Mouse (Mus musculus): Measurements from ENCODE around the gene Dcbld1. TPM values are rescaled to one million over a fixed set of nuclear protein-coding genes. Genes with fewer than 3 reads are reported as not detected.

The Dcbld1 gene
- 4.2 TPM for polyA plus RNA-seq (2012; fragmentation: generic; extraction: Trizol)

DNA sequence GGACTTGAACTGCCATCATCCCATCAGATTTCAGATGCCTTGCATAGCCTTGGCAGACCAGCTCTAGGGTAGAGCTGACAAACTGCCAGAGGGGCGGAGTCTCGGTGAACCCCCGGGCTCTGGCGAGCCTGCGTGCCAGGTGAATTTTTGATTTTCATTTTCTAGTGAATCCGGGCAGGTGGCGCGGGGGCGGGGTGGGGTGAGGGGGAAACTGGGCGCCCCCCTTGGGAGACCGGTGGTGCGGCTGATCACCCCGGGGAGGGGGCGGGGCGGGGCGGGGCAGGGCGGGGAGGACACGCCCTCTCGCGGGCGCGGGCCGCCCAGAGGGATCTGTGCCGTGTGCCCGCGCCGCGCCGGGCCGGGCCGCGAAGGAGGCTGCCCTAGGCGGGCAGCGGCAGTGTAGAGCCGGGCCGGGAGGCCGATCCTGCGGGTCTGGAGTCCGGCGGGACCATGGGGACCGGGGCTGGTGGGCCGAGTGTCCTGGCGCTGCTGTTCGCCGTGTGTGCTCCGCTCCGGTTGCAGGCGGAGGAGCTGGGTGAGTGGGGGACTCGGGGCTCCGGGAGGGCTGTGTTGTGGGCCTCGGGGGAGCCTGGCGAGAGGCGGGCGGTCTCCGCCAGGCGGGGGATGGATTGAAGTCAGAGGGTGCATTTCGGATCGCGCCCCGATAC is at the start of gene Dcbld1:
Gene Dcbld1, plus strand, starts transcription at position 319 of the 668 bp plus-strand sequence.
- H3K79me2 ChIP-seq (ENCODE audit: control insufficient read depth, insufficient read depth): no peaks in the 10 kb centered on the region
- H3ac ChIP-seq (ENCODE audit: control insufficient read depth, insufficient read length): peak within 1 kb of the TSS; percentile 66
- no peaks in the 10 kb centered on the region for H3K36me3 ChIP-seq (ENCODE audit: control insufficient read depth, insufficient read depth)
- TF ChIP-seq E2F4 (IDR thresholded peaks at IDR 0.05; ENCODE audit: insufficient read depth) (no peak), MYOD1 (IDR thresholded peaks at IDR 0.05; ENCODE audit: control insufficient read depth in 1 of 3, insufficient read length in 2 of 3, low read depth in 2 of 3) (peak in 1 of 3 experiments; percentile 9), TCF12 (IDR thresholded peaks at IDR 0.05; ENCODE audit: insufficient read depth, poor library complexity, severe bottlenecking) (no peak), POLR2A (IDR thresholded peaks at IDR 0.05; ENCODE audit: insufficient read length, low read depth) (peak; percentile 67), TCF3 (IDR thresholded peaks at IDR 0.05; ENCODE audit: insufficient read length, low read depth) (no peak), REST (IDR thresholded peaks at IDR 0.05; ENCODE audit: insufficient read depth, insufficient read length) (no peak), MYOG (IDR thresholded peaks at IDR 0.05; ENCODE audit: control insufficient read depth in 1 of 3, insufficient read depth in 1 of 3, insufficient read length in 2 of 3, low read depth in 2 of 3) (no peak), CEBPB (IDR thresholded peaks at IDR 0.05; ENCODE audit: insufficient read depth, poor library complexity, severe bottlenecking) (no peak), MAX (IDR thresholded peaks at IDR 0.05; ENCODE audit: low read depth) (no peak)
- peak within 1 kb of the TSS; percentile 63 for H3K4me3 ChIP-seq
- H3K27me3 ChIP-seq (ENCODE audit: control insufficient read depth, insufficient read depth, insufficient read length): no peaks in the 10 kb centered on the region
- peak within 1 kb of the TSS; percentile 75 for H3K4me2 ChIP-seq (ENCODE audit: low read depth)

DNA sequence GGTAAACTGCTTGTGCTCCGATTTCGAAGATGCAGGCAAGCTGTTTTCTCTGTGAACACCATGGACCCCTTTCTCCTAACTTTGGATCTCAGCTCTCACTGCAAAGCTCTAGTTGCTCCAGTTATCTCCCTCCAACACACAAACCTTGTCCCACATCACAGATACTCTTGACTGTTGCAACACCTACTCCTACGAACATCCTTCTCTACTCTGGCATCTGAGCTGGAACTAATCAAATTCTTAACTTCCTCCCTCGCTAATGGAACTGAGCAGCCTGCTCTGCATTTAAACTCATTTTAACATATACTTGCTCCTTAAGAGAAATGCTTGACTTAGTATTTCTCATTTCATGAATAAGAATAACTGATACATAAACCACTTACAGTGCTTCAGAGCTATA is 47.5 kb upstream of the Dcbld1 start:
- H3K27me3 ChIP-seq (ENCODE audit: control insufficient read depth, insufficient read depth, insufficient read length): no peaks in the 10 kb centered on the region
- H3K79me2 ChIP-seq (ENCODE audit: control insufficient read depth, insufficient read depth): no peaks in the 10 kb centered on the region
- H3K4me2 ChIP-seq (ENCODE audit: low read depth): no peak overlapping the region
- no peak overlapping the region for H3ac ChIP-seq (ENCODE audit: control insufficient read depth, insufficient read length)
- no peaks in the 10 kb centered on the region for H3K36me3 ChIP-seq (ENCODE audit: control insufficient read depth, insufficient read depth)
- no peak for TF ChIP-seq SRF (IDR thresholded peaks at IDR 0.05; ENCODE audit: control insufficient read depth, insufficient read length, low read depth)
- no peak for TF ChIP-seq E2F4 (IDR thresholded peaks at IDR 0.05; ENCODE audit: insufficient read depth)
- no peak for TF ChIP-seq POLR2AphosphoS2 (IDR thresholded peaks at IDR 0.05; ENCODE audit: insufficient read length, low read depth)
- no peak for TF ChIP-seq MAX (IDR thresholded peaks at IDR 0.05; ENCODE audit: low read depth)
- TF ChIP-seq MYOG (IDR thresholded peaks at IDR 0.05; ENCODE audit: control insufficient read depth in 1 of 3, insufficient read depth in 1 of 3, insufficient read length in 2 of 3, low read depth in 2 of 3): no peak
- TF ChIP-seq MYOD1 (IDR thresholded peaks at IDR 0.05; ENCODE audit: control insufficient read depth in 1 of 3, insufficient read length in 2 of 3, low read depth in 2 of 3): no peak
- TF ChIP-seq REST (IDR thresholded peaks at IDR 0.05; ENCODE audit: insufficient read depth, insufficient read length): no peak
- TF ChIP-seq TCF12 (IDR thresholded peaks at IDR 0.05; ENCODE audit: insufficient read depth, poor library complexity, severe bottlenecking): no peak
- no peak for TF ChIP-seq CEBPB (IDR thresholded peaks at IDR 0.05; ENCODE audit: insufficient read depth, poor library complexity, severe bottlenecking)
- H3K4me3 ChIP-seq: no peak overlapping the region

DNA sequence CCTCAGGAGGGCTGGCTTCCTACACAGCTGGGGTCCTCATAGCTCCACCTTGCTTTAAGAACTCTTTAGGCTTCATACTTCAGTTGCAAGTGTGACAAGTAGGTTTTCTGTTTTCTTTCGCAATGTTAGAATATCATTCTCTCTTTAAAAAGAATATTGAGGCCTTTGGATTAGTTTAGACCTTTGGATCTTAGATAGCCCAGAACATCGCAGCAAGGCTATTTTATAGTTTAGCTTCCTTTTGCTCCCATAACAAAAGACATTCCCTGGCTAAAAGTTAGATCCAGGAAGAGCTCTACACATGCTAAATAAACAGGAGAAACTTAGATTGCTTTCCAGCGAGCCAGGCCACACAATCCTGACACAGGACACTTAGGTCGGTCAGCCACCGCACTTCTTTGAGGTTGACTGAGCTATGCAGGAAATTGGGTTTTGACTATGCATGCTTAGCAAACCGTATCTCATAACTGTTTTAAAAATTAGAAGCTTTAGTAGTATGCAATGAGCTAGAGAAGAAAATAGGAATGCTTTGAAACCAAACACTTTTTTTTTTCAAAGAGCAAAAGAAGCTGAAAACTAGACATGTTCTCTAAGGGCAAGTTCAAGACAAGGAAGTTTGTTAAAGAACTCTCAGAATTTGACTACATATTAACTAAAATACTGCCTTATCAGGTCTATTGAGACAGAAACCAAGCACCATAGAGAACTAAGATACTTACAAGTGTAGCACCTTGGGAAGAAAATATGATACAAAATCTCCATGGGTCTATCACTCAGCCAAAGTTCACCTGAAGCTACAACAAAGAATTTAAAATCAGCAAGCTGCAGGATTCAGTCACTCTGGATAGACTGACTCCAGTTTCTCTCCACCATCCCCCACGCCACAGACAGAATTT is 38.2 kb upstream of the Dcbld1 start, which contains the start of gene Ros1:
Gene Ros1, minus strand, starts transcription at position 288 of the 896 bp plus-strand sequence.
- no peak within 1 kb of the TSS for H3K4me2 ChIP-seq (ENCODE audit: low read depth)
- H3K36me3 ChIP-seq (ENCODE audit: control insufficient read depth, insufficient read depth): no peaks in the 10 kb centered on the region
- H3ac ChIP-seq (ENCODE audit: control insufficient read depth, insufficient read length): no peak within 1 kb of the TSS
- TF ChIP-seq POLR2AphosphoS2 (IDR thresholded peaks at IDR 0.05; ENCODE audit: insufficient read length, low read depth) (no peak), TCF3 (IDR thresholded peaks at IDR 0.05; ENCODE audit: insufficient read length, low read depth) (no peak), CEBPB (IDR thresholded peaks at IDR 0.05; ENCODE audit: insufficient read depth, poor library complexity, severe bottlenecking) (no peak), SRF (IDR thresholded peaks at IDR 0.05; ENCODE audit: control insufficient read depth, insufficient read length, low read depth) (no peak), POLR2A (IDR thresholded peaks at IDR 0.05; ENCODE audit: insufficient read length, low read depth) (no peak), REST (IDR thresholded peaks at IDR 0.05; ENCODE audit: insufficient read depth, insufficient read length) (no peak), MAX (IDR thresholded peaks at IDR 0.05; ENCODE audit: low read depth) (no peak)
- H3K4me3 ChIP-seq: no peak within 1 kb of the TSS
- no peaks in the 10 kb centered on the region for H3K79me2 ChIP-seq (ENCODE audit: control insufficient read depth, insufficient read depth)
- H3K27me3 ChIP-seq (ENCODE audit: control insufficient read depth, insufficient read depth, insufficient read length): no peaks in the 10 kb centered on the region

DNA sequence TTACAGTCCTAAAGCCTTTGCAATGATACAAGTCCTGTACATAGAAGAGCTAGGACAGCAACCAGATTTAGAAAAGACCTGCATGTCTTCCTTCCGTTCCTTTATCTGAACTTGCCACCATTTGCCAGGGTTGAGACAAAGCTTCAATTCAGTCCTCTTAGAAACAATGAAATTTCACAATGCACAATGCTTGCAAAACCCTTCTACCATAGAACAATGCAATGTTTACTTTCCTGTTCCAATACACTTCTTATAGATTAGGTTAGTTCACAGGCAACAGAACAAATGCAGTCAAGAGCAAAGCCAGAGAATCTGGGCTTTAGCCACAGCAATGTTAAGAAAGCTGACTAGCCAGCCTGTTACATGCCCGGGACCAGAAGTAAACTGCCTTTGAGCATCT is 29.4 kb upstream of the Dcbld1 start:
- Histone ChIP-seq H3K4me2 (ENCODE audit: low read depth) (no peak overlapping the region), H3K36me3 (ENCODE audit: control insufficient read depth, insufficient read depth) (no peaks in the 10 kb centered on the region), H3ac (ENCODE audit: control insufficient read depth, insufficient read length) (no peak overlapping the region), H3K79me2 (ENCODE audit: control insufficient read depth, insufficient read depth) (no peaks in the 10 kb centered on the region), H3K27me3 (ENCODE audit: control insufficient read depth, insufficient read depth, insufficient read length) (no peaks in the 10 kb centered on the region), H3K4me3 (no peak overlapping the region)
- TF ChIP-seq E2F4 (IDR thresholded peaks at IDR 0.05; ENCODE audit: insufficient read depth) (no peak), TCF12 (IDR thresholded peaks at IDR 0.05; ENCODE audit: insufficient read depth, poor library complexity, severe bottlenecking) (no peak), USF1 (IDR thresholded peaks at IDR 0.05; ENCODE audit: low read depth) (no peak), POLR2AphosphoS2 (IDR thresholded peaks at IDR 0.05; ENCODE audit: insufficient read length, low read depth) (no peak), SRF (IDR thresholded peaks at IDR 0.05; ENCODE audit: control insufficient read depth, insufficient read length, low read depth) (no peak)

Measured in myocyte (in vitro differentiated cells).